Mouse (Mus musculus) liver, embryonic 14.5 days (tissue): Measurements from ENCODE around the gene Ly6g6d. TPM values are rescaled to one million over a fixed set of nuclear protein-coding genes. Genes with fewer than 3 reads are reported as not detected.

Experiments
- ATAC-seq: fragments of 200-750 bp; cut with Nextera tagmentation; 2 replicates; pipeline ENCODE4 v1.8.0; 2017; ENCODE audit warnings: moderate number of reproducible peaks, mild to moderate bottlenecking, moderate library complexity; ENCODE audit not compliant: insufficient read depth
- DNase-seq, 3 experiments: peaks; one replicate each; pipeline ENCODE4 v3.0.0-alpha.2; 2012 to 2013; ENCODE audit warnings: low read depth in 3 of 3, low spot score in 3 of 3
- H3K27ac ChIP-seq: fragments of 300-500 bp; sonication (generic); 2 replicates; pipeline ENCODE4 v1.5.1; 2014; ENCODE audit warnings: moderate library complexity, mild to moderate bottlenecking, control low read depth, inconsistent platforms
- H3K27me3 ChIP-seq: fragments of 300-500 bp; sonication (generic); 2 replicates; pipeline ENCODE4 v1.6.1; 2014; ENCODE audit warnings: mild to moderate bottlenecking, low read length, moderate library complexity; ENCODE audit not compliant: control insufficient read depth, insufficient read depth
- H3K36me3 ChIP-seq: fragments of 300-500 bp; sonication (generic); replicated peaks from 2 replicates; pipeline ENCODE4 v1.6.1; 2014; ENCODE audit warnings: low read depth; ENCODE audit not compliant: control insufficient read depth, insufficient read depth
- H3K4me1 ChIP-seq, 2 experiments: fragments of 200-500 bp in 1 of 2; fragments of 300-500 bp in 1 of 2; sonication (generic) in 1 of 2; replicated peaks; 2 replicates each; pipeline ENCODE4 v1.6.1; 2012 to 2014; ENCODE audit warnings: antibody characterized with exemption in 1 of 2, inconsistent platforms in 1 of 2, low read length in 1 of 2; ENCODE audit not compliant: control insufficient read depth in 2 of 2, insufficient read depth in 2 of 2
- H3K4me2 ChIP-seq: fragments of 300-500 bp; sonication (generic); 2 replicates; pipeline ENCODE4 v1.6.1; 2014; ENCODE audit warnings: low read depth, mild to moderate bottlenecking, control low read depth, moderate library complexity
- H3K4me3 ChIP-seq, 2 experiments: fragments of 200-500 bp in 1 of 2; fragments of 300-500 bp in 1 of 2; sonication (generic) in 1 of 2; 2 replicates each; pipeline ENCODE4 v1.5.1; 2012 to 2014; ENCODE audit warnings: low read depth in 2 of 2, low read length in 2 of 2, mild to moderate bottlenecking in 2 of 2, control low read depth in 1 of 2, inconsistent platforms in 1 of 2, moderate library complexity in 1 of 2; ENCODE audit not compliant: insufficient read depth in 1 of 2
- H3K9ac ChIP-seq: fragments of 300-500 bp; sonication (generic); replicated peaks from 2 replicates; pipeline ENCODE4 v1.6.1; 2014; ENCODE audit warnings: mild to moderate bottlenecking, control low read depth, moderate library complexity
- H3K9me3 ChIP-seq: fragments of 300-500 bp; sonication (generic); 2 replicates; pipeline ENCODE4 v1.6.1; 2016; ENCODE audit warnings: low read length, mixed read lengths; ENCODE audit not compliant: control insufficient read depth
- CTCF ChIP-seq: IDR thresholded peaks from 2 replicates; pipeline ENCODE4 v1.5.1; 2016; ENCODE audit warnings: antibody characterized with exemption, low read depth, control low read depth
- EP300 ChIP-seq: IDR thresholded peaks from 2 replicates; pipeline ENCODE4 v1.6.1; 2016; ENCODE audit warnings: antibody characterized with exemption, low read depth
- WGBS: fragments of 180-500 bp; shearing (Covaris S2); extraction: QIAGEN DNeasy Blood & Tissue Kit; methylation state at CpG from one replicate; pipeline ENCODE4 v1.1.7; 2014; ENCODE audit not compliant: insufficient replicate concordance; 5-methylcytosine and 5-hydroxymethylcytosine counted together
- polyA plus RNA-seq, 2 experiments: library from polyadenylated mRNA; depleted of rRNA in 1 of 2; stranded (reverse) in 1 of 2; unstranded in 1 of 2; fragments of >200 nt; fragmentation: Nextera tagmentation in 1 of 2; extraction: Ambion mirVana in 1 of 2; gene quantifications; 2 replicates each; pipeline versions ENCODE4 v1.2.1 to v1.2.3; 2012 to 2014

Gene Ly6g6d
- polyA plus RNA-seq, 2 experiments, result 0.28 to 0.95 TPM

DNA sequence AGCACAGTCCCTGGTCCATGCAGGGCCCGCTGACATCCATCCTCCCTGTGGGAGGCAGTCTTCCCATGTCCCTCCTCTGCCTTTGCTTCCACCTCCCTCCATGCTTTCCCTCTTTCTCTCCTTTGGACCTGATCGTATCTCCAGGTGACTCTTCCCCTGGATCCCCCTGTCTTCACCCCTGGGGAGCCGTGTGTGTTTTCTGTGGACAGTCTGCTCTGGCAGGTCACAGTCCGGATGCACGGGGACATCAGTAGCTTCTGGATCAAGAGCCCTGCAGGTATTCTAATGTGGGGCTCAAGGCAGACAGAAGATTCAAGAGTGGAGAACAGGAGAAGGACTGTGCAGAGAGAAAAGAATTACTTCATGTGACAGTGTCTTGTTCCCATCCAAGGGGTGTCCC is 54.6 kb downstream of the Ly6g6d start:
- H3K4me1 ChIP-seq, result peaks cover 21 to 34% of the 10 kb centered on the region in 2 experiments
- DNase-seq, result no peak
- no peaks in the 10 kb centered on the region for H3K9me3 ChIP-seq
- H3K4me3 ChIP-seq, result no peak overlapping the region
- H3K27ac ChIP-seq, result no peak overlapping the region
- H3K9ac ChIP-seq, result no peak overlapping the region
- no peaks in the 10 kb centered on the region for H3K36me3 ChIP-seq
- H3K4me2 ChIP-seq, result no peak overlapping the region
- WGBS, result 78% methylated on average over 5 of the region's 5 CpGs
- ATAC-seq, result no peak
- no peak for TF ChIP-seq CTCF
- TF ChIP-seq EP300, result no peak
- no peaks in the 10 kb centered on the region for H3K27me3 ChIP-seq

DNA sequence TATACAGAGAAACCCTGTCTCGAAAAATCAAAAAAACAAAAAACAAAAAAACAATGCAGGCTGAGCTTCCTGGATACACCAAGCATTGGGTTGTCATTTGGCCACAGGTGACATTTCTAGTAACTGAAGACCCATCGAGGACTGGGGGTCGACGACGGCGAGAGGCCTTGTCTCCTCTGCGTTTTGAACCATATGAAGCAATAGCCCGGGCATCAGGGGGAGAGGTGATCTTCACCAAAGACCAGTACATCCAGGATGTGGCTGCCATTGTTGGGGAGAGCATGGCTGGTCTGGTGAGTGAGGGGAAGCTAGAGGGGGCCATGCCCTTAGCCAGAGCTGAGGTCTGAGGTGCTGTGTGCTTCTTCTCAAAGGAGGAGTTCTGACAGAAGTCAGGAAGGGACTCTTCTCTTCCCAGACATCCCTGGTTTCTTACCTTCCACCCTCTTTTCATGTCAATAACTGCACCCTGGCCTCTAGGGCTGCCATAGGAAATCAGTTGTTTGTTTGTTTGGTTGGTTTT is 55.3 kb downstream of the Ly6g6d start:
- DNase-seq (no peak), ATAC-seq (no peak)
- Histone ChIP-seq H3K4me3 (no peak overlapping the region), H3K4me1 (peaks cover 17 to 31% of the 10 kb centered on the region in 2 experiments), H3K4me2 (no peak overlapping the region), H3K9ac (no peak overlapping the region), H3K27me3 (no peaks in the 10 kb centered on the region), H3K9me3 (no peaks in the 10 kb centered on the region), H3K36me3 (no peaks in the 10 kb centered on the region), H3K27ac (no peak overlapping the region)
- no peak for TF ChIP-seq CTCF
- no peak for TF ChIP-seq EP300
- 64% methylated on average over 8 of the region's 8 CpGs for WGBS

DNA sequence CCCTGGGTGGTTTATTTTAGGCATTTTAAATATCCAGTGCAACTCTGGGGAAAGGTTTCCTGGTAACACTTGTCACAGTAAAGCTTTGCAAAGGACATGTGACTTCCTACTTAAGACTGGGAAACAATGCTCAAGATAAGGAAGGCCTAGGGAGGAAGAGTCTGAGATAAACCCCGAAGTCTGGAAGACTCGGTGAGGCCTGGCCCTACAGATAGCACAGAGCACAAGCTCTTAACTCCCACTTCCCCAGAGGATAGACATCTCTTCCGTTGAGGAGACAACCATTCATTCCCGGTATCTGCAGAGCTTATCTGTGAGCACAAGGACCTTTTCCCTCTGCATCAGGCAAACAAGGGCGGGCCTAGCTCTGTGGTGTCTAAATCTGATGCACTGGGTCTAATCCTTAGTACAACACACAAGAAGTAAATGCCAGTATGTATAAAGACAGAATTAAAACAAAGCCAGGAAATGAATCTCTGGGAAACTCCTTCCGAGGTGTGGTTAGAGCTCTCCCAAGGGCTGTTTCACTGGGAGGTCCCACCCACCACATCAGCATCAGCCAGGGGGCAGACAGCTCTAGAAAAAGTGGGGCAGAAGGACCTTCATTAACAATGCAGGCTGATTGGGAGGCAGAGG is 55.9 kb downstream of the Ly6g6d start:
- peak overlapping the region; percentile 55 for H3K4me2 ChIP-seq

More for the DNA sequence above, 55.9 kb downstream of the Ly6g6d start:
- DNase-seq (peak; percentile 64 to 78 (median 72)), ATAC-seq (peak; percentile 90)
- peak overlapping the region; percentile 23 for H3K27ac ChIP-seq
- H3K9ac ChIP-seq, result no peak overlapping the region
- no peaks in the 10 kb centered on the region for H3K9me3 ChIP-seq
- H3K27me3 ChIP-seq, result no peaks in the 10 kb centered on the region
- no peak overlapping the region; a peak in 1 of 4 replicates for H3K4me3 ChIP-seq
- no peaks in the 10 kb centered on the region for H3K36me3 ChIP-seq
- TF ChIP-seq CTCF (no peak; the same call in 1 of the 2 replicates), EP300 (peak; percentile 89)
- H3K4me1 ChIP-seq, result peaks cover 17 to 30% of the 10 kb centered on the region in 2 experiments
- 5% methylated on average over 6 of the region's 6 CpGs for WGBS

Other genes with a start within 250 kb of the Ly6g6d start
Only the 30 nearest of the 46 such genes appear.
- 1.5 and 3.5 TPM in 2 replicates for gene Hspa1b, start 118.8 kb downstream of the Ly6g6d start, polyA plus RNA-seq (2012; rRNA removed)
- not detected in 2 replicates for gene Hspa1b, start 118.8 kb downstream of the Ly6g6d start, polyA plus RNA-seq (2014; fragmentation: Nextera tagmentation; extraction: Ambion mirVana)
- not detected in 2 replicates for gene Gm20481, start 108.2 kb downstream of the Ly6g6d start, polyA plus RNA-seq (2012; rRNA removed)
- gene Gm20481, start 108.2 kb downstream of the Ly6g6d start, polyA plus RNA-seq (2014; fragmentation: Nextera tagmentation; extraction: Ambion mirVana), result not detected in 2 replicates
- 0.90 and 2.5 TPM in 2 replicates for gene Hspa1a, start 105.9 kb downstream of the Ly6g6d start, polyA plus RNA-seq (2012; rRNA removed)
- gene Hspa1a, start 105.9 kb downstream of the Ly6g6d start, polyA plus RNA-seq (2014; fragmentation: Nextera tagmentation; extraction: Ambion mirVana), result 0.38 and 0.41 TPM in 2 replicates
- gene Hspa1l, start 105.4 kb downstream of the Ly6g6d start, polyA plus RNA-seq (2012; rRNA removed), result 0.02 TPM in 1 of 2 replicates, not detected in the other
- gene Hspa1l, start 105.4 kb downstream of the Ly6g6d start, polyA plus RNA-seq (2014; fragmentation: Nextera tagmentation; extraction: Ambion mirVana), result 0.19 and 0.25 TPM in 2 replicates
- 81.5 and 121 TPM in 2 replicates for gene Lsm2, start 96.2 kb downstream of the Ly6g6d start, polyA plus RNA-seq (2012; rRNA removed)
- 122 and 132 TPM in 2 replicates for gene Lsm2, start 96.2 kb downstream of the Ly6g6d start, polyA plus RNA-seq (2014; fragmentation: Nextera tagmentation; extraction: Ambion mirVana)
- gene Vars, start 77.1 kb downstream of the Ly6g6d start, polyA plus RNA-seq (2012; rRNA removed), result 58.2 and 67.6 TPM in 2 replicates
- 61.7 and 77.3 TPM in 2 replicates for gene Vars, start 77.1 kb downstream of the Ly6g6d start, polyA plus RNA-seq (2014; fragmentation: Nextera tagmentation; extraction: Ambion mirVana)
- gene Vwa7, start 61.5 kb downstream of the Ly6g6d start, polyA plus RNA-seq (2012; rRNA removed), result 0.12 and 0.18 TPM in 2 replicates
- 0.09 TPM in 1 of 2 replicates, not detected in the other for gene Vwa7, start 61.5 kb downstream of the Ly6g6d start, polyA plus RNA-seq (2014; fragmentation: Nextera tagmentation; extraction: Ambion mirVana)
- 2.3 and 2.7 TPM in 2 replicates for gene Sapcd1, start 50.0 kb downstream of the Ly6g6d start, polyA plus RNA-seq (2012; rRNA removed)
- gene Sapcd1, start 50.0 kb downstream of the Ly6g6d start, polyA plus RNA-seq (2014; fragmentation: Nextera tagmentation; extraction: Ambion mirVana), result 2.5 and 2.7 TPM in 2 replicates
- gene Msh5, start 31.3 kb downstream of the Ly6g6d start, polyA plus RNA-seq (2012; rRNA removed), result 3.3 and 4.3 TPM in 2 replicates
- gene Msh5, start 31.3 kb downstream of the Ly6g6d start, polyA plus RNA-seq (2014; fragmentation: Nextera tagmentation; extraction: Ambion mirVana), result 2.3 and 2.9 TPM in 2 replicates
- 76.4 and 78.0 TPM in 2 replicates for gene Clic1, start 28.1 kb downstream of the Ly6g6d start, polyA plus RNA-seq (2012; rRNA removed)
- gene Clic1, start 28.1 kb downstream of the Ly6g6d start, polyA plus RNA-seq (2014; fragmentation: Nextera tagmentation; extraction: Ambion mirVana), result 38.1 and 39.9 TPM in 2 replicates
- gene Ddah2, start 19.0 kb downstream of the Ly6g6d start, polyA plus RNA-seq (2012; rRNA removed), result 12.0 and 12.3 TPM in 2 replicates
- 16.1 and 17.3 TPM in 2 replicates for gene Ddah2, start 19.0 kb downstream of the Ly6g6d start, polyA plus RNA-seq (2014; fragmentation: Nextera tagmentation; extraction: Ambion mirVana)
- 0.26 and 0.48 TPM in 2 replicates for gene Ly6g6c, start 12.7 kb downstream of the Ly6g6d start, polyA plus RNA-seq (2012; rRNA removed)
- 0.24 and 0.37 TPM in 2 replicates for gene Ly6g6c, start 12.7 kb downstream of the Ly6g6d start, polyA plus RNA-seq (2014; fragmentation: Nextera tagmentation; extraction: Ambion mirVana)
- gene Mpig6b, start 11.9 kb downstream of the Ly6g6d start, polyA plus RNA-seq (2012; rRNA removed), result 2.3 and 2.6 TPM in 2 replicates
- gene Mpig6b, start 11.9 kb downstream of the Ly6g6d start, polyA plus RNA-seq (2014; fragmentation: Nextera tagmentation; extraction: Ambion mirVana), result 4.0 and 6.6 TPM in 2 replicates
- gene Ly6g6e, start 1.2 kb downstream of the Ly6g6d start, polyA plus RNA-seq (2012; rRNA removed), result 0.08 and 0.32 TPM in 2 replicates
- gene Ly6g6e, start 1.2 kb downstream of the Ly6g6d start, polyA plus RNA-seq (2014; fragmentation: Nextera tagmentation; extraction: Ambion mirVana), result not detected in 2 replicates
- 4.1 and 5.1 TPM in 2 replicates for gene Ly6g6f, start 7.5 kb upstream of the Ly6g6d start, polyA plus RNA-seq (2012; rRNA removed)
- gene Ly6g6f, start 7.5 kb upstream of the Ly6g6d start, polyA plus RNA-seq (2014; fragmentation: Nextera tagmentation; extraction: Ambion mirVana), result 5.0 and 6.3 TPM in 2 replicates
- 29.1 and 30.0 TPM in 2 replicates for gene Abhd16a, start 11.2 kb upstream of the Ly6g6d start, polyA plus RNA-seq (2012; rRNA removed)
- 42.3 and 44.3 TPM in 2 replicates for gene Abhd16a, start 11.2 kb upstream of the Ly6g6d start, polyA plus RNA-seq (2014; fragmentation: Nextera tagmentation; extraction: Ambion mirVana)
- not detected in 2 replicates for gene Ly6g5c, start 30.2 kb upstream of the Ly6g6d start, polyA plus RNA-seq (2012; rRNA removed)
- gene Ly6g5c, start 30.2 kb upstream of the Ly6g6d start, polyA plus RNA-seq (2014; fragmentation: Nextera tagmentation; extraction: Ambion mirVana), result not detected in 2 replicates
- gene Ly6g5b, start 37.4 kb upstream of the Ly6g6d start, polyA plus RNA-seq (2012; rRNA removed), result 0.57 and 0.70 TPM in 2 replicates
- gene Ly6g5b, start 37.4 kb upstream of the Ly6g6d start, polyA plus RNA-seq (2014; fragmentation: Nextera tagmentation; extraction: Ambion mirVana), result 0.27 TPM in 1 of 2 replicates, not detected in the other
- 8.9 and 10.0 TPM in 2 replicates for gene Gpank1, start 43.4 kb upstream of the Ly6g6d start, polyA plus RNA-seq (2012; rRNA removed)
- gene Gpank1, start 43.4 kb upstream of the Ly6g6d start, polyA plus RNA-seq (2014; fragmentation: Nextera tagmentation; extraction: Ambion mirVana), result 12.2 and 12.7 TPM in 2 replicates
- 79.2 and 106 TPM in 2 replicates for gene Csnk2b, start 44.0 kb upstream of the Ly6g6d start, polyA plus RNA-seq (2012; rRNA removed)
- gene Csnk2b, start 44.0 kb upstream of the Ly6g6d start, polyA plus RNA-seq (2014; fragmentation: Nextera tagmentation; extraction: Ambion mirVana), result 127 and 142 TPM in 2 replicates
- gene D17H6S53E, start 48.3 kb upstream of the Ly6g6d start, polyA plus RNA-seq (2012; rRNA removed), result 0.75 and 1.5 TPM in 2 replicates
- gene D17H6S53E, start 48.3 kb upstream of the Ly6g6d start, polyA plus RNA-seq (2014; fragmentation: Nextera tagmentation; extraction: Ambion mirVana), result 1.3 and 1.5 TPM in 2 replicates
- 285 and 317 TPM in 2 replicates for gene Apom, start 54.0 kb upstream of the Ly6g6d start, polyA plus RNA-seq (2012; rRNA removed)
- gene Apom, start 54.0 kb upstream of the Ly6g6d start, polyA plus RNA-seq (2014; fragmentation: Nextera tagmentation; extraction: Ambion mirVana), result 750 and 763 TPM in 2 replicates
- 45.7 and 48.1 TPM in 2 replicates for gene Bag6, start 57.1 kb upstream of the Ly6g6d start, polyA plus RNA-seq (2012; rRNA removed)
- 22.9 and 30.5 TPM in 2 replicates for gene Bag6, start 57.1 kb upstream of the Ly6g6d start, polyA plus RNA-seq (2014; fragmentation: Nextera tagmentation; extraction: Ambion mirVana)
- gene Prrc2a, start 86.8 kb upstream of the Ly6g6d start, polyA plus RNA-seq (2012; rRNA removed), result 61.4 and 67.5 TPM in 2 replicates
- gene Prrc2a, start 86.8 kb upstream of the Ly6g6d start, polyA plus RNA-seq (2014; fragmentation: Nextera tagmentation; extraction: Ambion mirVana), result 33.4 and 46.0 TPM in 2 replicates
- gene Aif1, start 98.0 kb upstream of the Ly6g6d start, polyA plus RNA-seq (2012; rRNA removed), result 3.1 and 8.1 TPM in 2 replicates
- gene Aif1, start 98.0 kb upstream of the Ly6g6d start, polyA plus RNA-seq (2014; fragmentation: Nextera tagmentation; extraction: Ambion mirVana), result 18.6 and 20.7 TPM in 2 replicates
- gene Lst1, start 110.4 kb upstream of the Ly6g6d start, polyA plus RNA-seq (2012; rRNA removed), result 25.6 and 37.4 TPM in 2 replicates
- 32.8 and 37.7 TPM in 2 replicates for gene Lst1, start 110.4 kb upstream of the Ly6g6d start, polyA plus RNA-seq (2014; fragmentation: Nextera tagmentation; extraction: Ambion mirVana)
- 0.47 and 0.70 TPM in 2 replicates for gene Ltb, start 116.4 kb upstream of the Ly6g6d start, polyA plus RNA-seq (2012; rRNA removed)
- gene Ltb, start 116.4 kb upstream of the Ly6g6d start, polyA plus RNA-seq (2014; fragmentation: Nextera tagmentation; extraction: Ambion mirVana), result 0.28 and 0.64 TPM in 2 replicates
- 0.42 and 0.73 TPM in 2 replicates for gene Tnf, start 123.9 kb upstream of the Ly6g6d start, polyA plus RNA-seq (2012; rRNA removed)
- gene Tnf, start 123.9 kb upstream of the Ly6g6d start, polyA plus RNA-seq (2014; fragmentation: Nextera tagmentation; extraction: Ambion mirVana), result 0.15 and 0.43 TPM in 2 replicates
- 0.04 and 0.07 TPM in 2 replicates for gene Lta, start 127.3 kb upstream of the Ly6g6d start, polyA plus RNA-seq (2012; rRNA removed)
- gene Lta, start 127.3 kb upstream of the Ly6g6d start, polyA plus RNA-seq (2014; fragmentation: Nextera tagmentation; extraction: Ambion mirVana), result not detected in 2 replicates
- 0.19 and 0.21 TPM in 2 replicates for gene Gm16181, start 142.8 kb upstream of the Ly6g6d start, polyA plus RNA-seq (2012; rRNA removed)
- not detected in 2 replicates for gene Gm16181, start 142.8 kb upstream of the Ly6g6d start, polyA plus RNA-seq (2014; fragmentation: Nextera tagmentation; extraction: Ambion mirVana)